Comparison of ENCODE assay signal across 21 mouse cellular contexts in genomic region chr9:49403711-49404110, GRCm38 (mm10). TPM values are rescaled to one million over a fixed set of nuclear protein-coding genes. Genes with fewer than 3 reads are reported as not detected.
"Had no signal": no experiment of that assay in that cellular context is flagged by ENCODE, and none has a peak within 500 bp of the region (broad histone marks: within the 10 kb centered on the region; RNA-seq: fewer than 3 reads in every experiment).

No protein-coding gene starts in this region.

- H3K4me3 ChIP-seq: kidney, embryonic 15.5 days; limb, embryonic 12.5 days; midbrain, embryonic 12.5 days; neural tube, embryonic 13.5 days had no signal

- H3K4me1 ChIP-seq: kidney, embryonic 15.5 days; limb, embryonic 12.5 days; midbrain, embryonic 12.5 days; neural tube, embryonic 13.5 days had no signal

- H3K27ac ChIP-seq: kidney, embryonic 15.5 days; limb, embryonic 12.5 days; liver, embryonic 14.5 days; midbrain, embryonic 12.5 days; neural tube, embryonic 13.5 days had no signal

- DNase-seq: kidney, postnatal 25 days; layer of hippocampus, adult 9-11 months; layer of hippocampus, postnatal 36 days; lung, adult 18-20 months; lung, postnatal 36 days; retina, postnatal 1 day; right cerebral cortex, postnatal 4 days; spleen, adult 18-20 months; thymus, adult 18-20 months; thymus, postnatal 14 days had no signal

- H3K9ac ChIP-seq: kidney, embryonic 15.5 days; limb, embryonic 12.5 days; liver, embryonic 14.5 days; midbrain, embryonic 12.5 days; neural tube, embryonic 13.5 days had no signal

- H3K27me3 ChIP-seq: kidney, embryonic 15.5 days; limb, embryonic 12.5 days; neural tube, embryonic 13.5 days had no signal

- H3K9me3 ChIP-seq: kidney, embryonic 15.5 days; limb, embryonic 12.5 days; midbrain, embryonic 12.5 days; neural tube, embryonic 13.5 days had no signal

- H3K36me3 ChIP-seq: kidney, embryonic 15.5 days; limb, embryonic 12.5 days; midbrain, embryonic 12.5 days; neural tube, embryonic 13.5 days had no signal

- H3K4me2 ChIP-seq: kidney, embryonic 15.5 days; limb, embryonic 12.5 days; midbrain, embryonic 12.5 days; neural tube, embryonic 13.5 days had no signal

- ATAC-seq: lung, postnatal 0 days; midbrain, embryonic 16.5 days had no signal

RNA-seq across cellular contexts. Expression of gene Ankk1, which starts 23.1 kb away (rescaled TPM):
- total RNA-seq: layer of hippocampus, postnatal 36 days; left cerebral cortex, adult 8-10 months; left cerebral cortex, postnatal 25 days; liver, adult 2 months; megakaryocyte, adult 5-6 weeks had no signal
- polyA plus RNA-seq: kidney, embryonic 15.5 days; limb, embryonic 12.5 days; liver, adult 2 months; liver, embryonic 14.5 days; midbrain, embryonic 12.5 days; midbrain, embryonic 16.5 days; neural tube, embryonic 13.5 days had no signal
